Mouse (Mus musculus) CH12.LX (cell line): ENCODE measurements at regions not wholly inside any gene's neighbourhood (a gene's known extent, or its start where the extent isn't known, plus 50 kb on each side); places are given as distances from the start of the nearest gene placed in this dataset.

ENCODE experiments used
- DNase-seq: peaks from one replicate; pipeline ENCODE4 v3.0.0-alpha.2; 2013; ENCODE audit errors: extremely low read depth
- H3K27ac ChIP-seq: 2 replicates; pipeline ENCODE4 v1.5.1; 2012; ENCODE audit warnings: low read depth, mild to moderate bottlenecking, control low read depth, moderate library complexity; ENCODE audit not compliant: insufficient read depth
- H3K27me3 ChIP-seq: replicated peaks from 2 replicates; pipeline ENCODE3; 2012; ENCODE audit warnings: inconsistent platforms
- H3K36me3 ChIP-seq, 2 experiments: replicated peaks in 1 of 2; 2 replicates each; pipeline versions ENCODE3 to v1.6.1; 2012; ENCODE audit warnings: inconsistent platforms in 1 of 2, low read length in 1 of 2, mild to moderate bottlenecking in 1 of 2, mixed read lengths in 1 of 2, moderate library complexity in 1 of 2; ENCODE audit not compliant: control insufficient read depth in 1 of 2, insufficient read depth in 1 of 2
- H3K4me1 ChIP-seq, 2 experiments: 2 replicates each; pipeline ENCODE4 v1.6.1; 2012; ENCODE audit warnings: inconsistent platforms in 1 of 2, moderate library complexity in 1 of 2; ENCODE audit not compliant: insufficient read depth in 2 of 2, control insufficient read depth in 1 of 2
- H3K4me2 ChIP-seq: 2 replicates; pipeline ENCODE4 v1.6.1; 2012; ENCODE audit warnings: low read depth, mild to moderate bottlenecking, control low read depth; ENCODE audit not compliant: poor library complexity, insufficient read depth, severe bottlenecking
- H3K4me3 ChIP-seq, 3 experiments: fragments of 150-350 bp in 1 of 3; sonication (generic) in 1 of 3; replicated peaks in 1 of 3; 2 replicates each; pipeline versions ENCODE3 to v1.5.1; 2011 to 2012; ENCODE audit warnings: low read depth in 2 of 3, low read length in 2 of 3, mild to moderate bottlenecking in 2 of 3, moderate library complexity in 2 of 3, control low read depth in 1 of 3, improper control_type of control experiment in 1 of 3, inconsistent platforms in 1 of 3, mixed read lengths in 1 of 3; ENCODE audit not compliant: poor library complexity in 1 of 3
- H3K79me2 ChIP-seq: replicated peaks from 2 replicates; pipeline ENCODE4 v1.6.1; 2012; ENCODE audit warnings: mild to moderate bottlenecking, moderate library complexity; ENCODE audit not compliant: control insufficient read depth, poor library complexity, insufficient read depth, severe bottlenecking; ENCODE audit errors: extremely low read depth
- H3K9ac ChIP-seq: 2 replicates; pipeline ENCODE4 v1.6.1; 2012; ENCODE audit warnings: low read depth, mild to moderate bottlenecking, control low read depth, moderate library complexity; ENCODE audit not compliant: insufficient read depth
- H3K9me3 ChIP-seq: replicated peaks from 2 replicates; pipeline ENCODE3; 2012; ENCODE audit warnings: low read length, inconsistent platforms, mixed read lengths
- BHLHE40 ChIP-seq: IDR thresholded peaks from 2 replicates; pipeline ENCODE4 v1.6.1; 2011; ENCODE audit warnings: mild to moderate bottlenecking, low read depth, low read length, improper control_type of control experiment
- CHD1 ChIP-seq: IDR thresholded peaks from 2 replicates; pipeline ENCODE4 v1.6.1; 2012; ENCODE audit warnings: low read depth, low read length, improper control_type of control experiment, inconsistent platforms
- CHD2 ChIP-seq: IDR thresholded peaks from 2 replicates; pipeline ENCODE4 v1.6.1; 2011; ENCODE audit warnings: low read length, improper control_type of control experiment
- CTCF ChIP-seq, 2 experiments: IDR thresholded peaks in 1 of 2; conservative IDR thresholded peaks in 1 of 2; 2 replicates each; pipeline ENCODE4 v1.5.1; 2011 to 2012; ENCODE audit warnings: low read depth in 2 of 2, low read length in 2 of 2, improper control_type of control experiment in 1 of 2, inconsistent platforms in 1 of 2, mild to moderate bottlenecking in 1 of 2, moderate library complexity in 1 of 2
- ELF1 ChIP-seq: IDR thresholded peaks from 2 replicates; pipeline ENCODE4 v1.6.1; 2014; ENCODE audit warnings: low read depth, mild to moderate bottlenecking, inconsistent platforms, low read length, improper control_type of control experiment
- ETS1 ChIP-seq: conservative IDR thresholded peaks from 2 replicates; pipeline ENCODE4 v1.6.1; 2012; ENCODE audit warnings: low read depth, mild to moderate bottlenecking, inconsistent platforms, low read length, improper control_type of control experiment, moderate library complexity
- HCFC1 ChIP-seq: IDR thresholded peaks from 2 replicates; pipeline ENCODE4 v1.6.1; 2012; ENCODE audit warnings: low read depth, mild to moderate bottlenecking, inconsistent platforms, low read length, improper control_type of control experiment
- JUN ChIP-seq: IDR thresholded peaks from 2 replicates; pipeline ENCODE4 v1.6.1; 2011; ENCODE audit warnings: low read depth, mild to moderate bottlenecking, low read length, improper control_type of control experiment, moderate library complexity; ENCODE audit not compliant: insufficient read depth
- MAFK ChIP-seq: IDR thresholded peaks from 2 replicates; pipeline ENCODE4 v1.6.1; 2011; ENCODE audit warnings: low read length, improper control_type of control experiment; ENCODE audit not compliant: insufficient replicate concordance
- MAX ChIP-seq: IDR thresholded peaks from 2 replicates; pipeline ENCODE4 v1.6.1; 2011; ENCODE audit warnings: low read length, improper control_type of control experiment
- MAZ ChIP-seq: IDR thresholded peaks from 2 replicates; pipeline ENCODE4 v1.6.1; 2012; ENCODE audit warnings: low read depth, mild to moderate bottlenecking, inconsistent platforms, low read length, improper control_type of control experiment, moderate library complexity
- MXI1 ChIP-seq: IDR thresholded peaks from 2 replicates; pipeline ENCODE4 v1.6.1; 2011; ENCODE audit warnings: mild to moderate bottlenecking, low read depth, low read length, improper control_type of control experiment
- NELFE ChIP-seq: IDR thresholded peaks from 2 replicates; pipeline ENCODE4 v1.6.1; 2011; ENCODE audit warnings: low read depth, low read length, improper control_type of control experiment
- PAX5 ChIP-seq: IDR thresholded peaks from 2 replicates; pipeline ENCODE4 v1.6.1; 2012; ENCODE audit warnings: low read length, inconsistent platforms, mixed read lengths
- POLR2A ChIP-seq: IDR thresholded peaks from 2 replicates; pipeline ENCODE4 v1.6.1; 2011; ENCODE audit warnings: low read depth, mild to moderate bottlenecking, improper control_type of control experiment, low read length
- RAD21 ChIP-seq: IDR thresholded peaks from 2 replicates; pipeline ENCODE4 v1.6.1; 2011; ENCODE audit warnings: low read depth, mild to moderate bottlenecking, low read length, improper control_type of control experiment, moderate library complexity
- SMC3 ChIP-seq: IDR thresholded peaks from 2 replicates; pipeline ENCODE4 v1.6.1; 2011; ENCODE audit warnings: low read depth, low read length, improper control_type of control experiment
- TBP ChIP-seq: conservative IDR thresholded peaks from 2 replicates; pipeline ENCODE4 v1.6.1; 2011; ENCODE audit warnings: low read depth, low read length, improper control_type of control experiment
- TCF12 ChIP-seq: IDR thresholded peaks from 2 replicates; pipeline ENCODE4 v1.6.1; 2014; ENCODE audit warnings: low read depth, mild to moderate bottlenecking, inconsistent platforms, low read length, improper control_type of control experiment
- UBTF ChIP-seq: IDR thresholded peaks from 2 replicates; pipeline ENCODE4 v1.6.1; 2012; ENCODE audit warnings: low read depth, mild to moderate bottlenecking, inconsistent platforms, low read length, improper control_type of control experiment, moderate library complexity
- USF2 ChIP-seq: conservative IDR thresholded peaks from 2 replicates; pipeline ENCODE4 v1.6.1; 2011; ENCODE audit warnings: low read depth, low read length, improper control_type of control experiment
- ZKSCAN1 ChIP-seq: IDR thresholded peaks from 2 replicates; pipeline ENCODE4 v1.6.1; 2012; ENCODE audit warnings: low read depth, inconsistent platforms, low read length, improper control_type of control experiment, borderline replicate concordance
- ZNF384 ChIP-seq: IDR thresholded peaks from 2 replicates; pipeline ENCODE4 v1.6.1; 2012; ENCODE audit warnings: low read depth, low read length, improper control_type of control experiment, inconsistent platforms
- dilution Hi-C: fragments of 300-500 bp; cut with MboI; formaldehyde crosslinking; loops from 2 replicates; pipeline ENCODE4 v1.14.3; 2020; ENCODE audit warnings: low sequenced_read_pairs; ENCODE audit not compliant: extremely low pct_unique_long_range_greater_than_20kb, extremely low pct_ligation_motif_present
- in situ Hi-C: fragments of 300-500 bp; cut with MboI; formaldehyde crosslinking; loops from 3 replicates; pipeline ENCODE4 v1.14.3; 2019; ENCODE audit warnings: low sequenced_read_pairs, low pct_ligation_motif_present, low pct_unique_long_range_greater_than_20kb, mixed read lengths

DNA sequence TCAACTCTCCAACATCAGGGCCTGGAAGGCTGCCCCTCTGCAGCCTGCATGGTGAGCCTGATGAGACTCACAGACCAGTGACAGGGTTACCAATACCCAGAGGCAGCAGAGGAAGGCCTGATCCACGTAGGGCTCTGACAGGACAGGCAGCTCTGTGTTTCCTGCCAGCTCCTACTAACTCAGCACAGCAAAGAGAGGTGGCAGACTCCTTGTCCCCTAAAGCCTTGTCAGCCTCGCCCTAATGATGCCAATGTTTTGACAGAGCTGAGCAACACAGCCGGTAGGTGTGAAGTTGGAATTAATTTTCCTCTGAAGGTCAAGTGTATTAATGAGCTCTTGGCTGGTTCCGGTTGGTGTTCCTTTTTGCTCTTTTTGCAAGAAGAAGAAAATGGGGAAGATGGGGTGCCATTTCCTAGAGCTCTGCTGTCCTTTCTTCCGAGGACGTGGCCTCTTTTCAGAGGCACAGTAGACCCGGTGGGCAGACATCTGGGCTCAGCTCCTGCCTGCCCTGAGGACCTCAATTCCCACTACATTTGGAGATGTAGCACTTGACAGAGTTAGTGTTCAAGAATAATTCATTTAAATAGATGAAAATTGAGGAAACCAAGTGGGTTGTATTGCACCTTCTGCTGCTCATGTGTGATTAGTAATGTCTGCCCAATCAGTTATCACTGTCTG, 395.5 kb upstream of the Tbx3 start:
- dilution Hi-C loops (no loop called here), in situ Hi-C loops (no loop called here)

DNA sequence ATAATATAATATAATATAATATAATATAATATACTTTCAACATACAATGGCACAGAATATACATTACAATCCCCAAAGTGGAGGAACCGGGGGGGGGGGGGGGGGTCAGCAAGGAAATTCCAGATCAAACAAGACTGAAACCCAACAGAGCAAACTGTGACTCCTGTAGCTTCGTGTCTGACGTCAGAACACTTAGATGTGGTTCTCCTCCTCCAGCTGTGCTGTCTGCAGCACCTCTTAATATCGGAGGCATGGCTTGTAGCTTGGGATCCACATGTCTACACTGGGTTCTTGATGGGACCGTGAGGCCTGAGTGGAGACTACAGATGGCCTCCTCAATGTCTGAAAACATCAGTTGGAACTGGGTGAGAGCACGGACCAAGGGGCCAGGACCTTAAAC, 390.3 kb upstream of the Tbx3 start:
- no peaks in the 10 kb centered on the region for H3K79me2 ChIP-seq
- no peaks in the 10 kb centered on the region for H3K27me3 ChIP-seq
- H3K27ac ChIP-seq = no peak overlapping the region
- H3K4me1 ChIP-seq = no peaks in the 10 kb centered on the region
- H3K9ac ChIP-seq = no peak overlapping the region
- H3K4me2 ChIP-seq = no peak overlapping the region
- H3K4me3 ChIP-seq = no peak overlapping the region
- no peak for DNase-seq
- dilution Hi-C loops (no loop called here), in situ Hi-C loops (no loop called here)
- peaks cover 77% of the 10 kb centered on the region for H3K9me3 ChIP-seq
- no peaks in the 10 kb centered on the region for H3K36me3 ChIP-seq
- TF ChIP-seq TBP (no peak), POLR2A (no peak), ETS1 (no peak), UBTF (no peak), CTCF (conservative IDR thresholded peaks at IDR 0.05 in 1 of 2, IDR thresholded peaks at IDR 0.05 in 1 of 2; ENCODE audit: low read depth in 2 of 2, low read length in 2 of 2) (no peak), USF2 (no peak), TCF12 (no peak), MAX (no peak), SMC3 (no peak), RAD21 (no peak), PAX5 (no peak), JUN (no peak), BHLHE40 (no peak), ZNF384 (no peak), CHD2 (no peak), ELF1 (no peak)

More for the DNA sequence above, 395.5 kb upstream of the Tbx3 start:
- Histone ChIP-seq H3K36me3 (no peaks in the 10 kb centered on the region), H3K27me3 (no peaks in the 10 kb centered on the region), H3K4me2 (no peak overlapping the region), H3K9me3 (peaks cover 88% of the 10 kb centered on the region), H3K27ac (no peak overlapping the region), H3K9ac (no peak overlapping the region), H3K79me2 (no peaks in the 10 kb centered on the region), H3K4me1 (no peaks in the 10 kb centered on the region), H3K4me3 (no peak overlapping the region)
- TF ChIP-seq HCFC1 (no peak), POLR2A (no peak), CTCF (conservative IDR thresholded peaks at IDR 0.05 in 1 of 2, IDR thresholded peaks at IDR 0.05 in 1 of 2; ENCODE audit: low read depth in 2 of 2, low read length in 2 of 2) (no peak), SMC3 (no peak), BHLHE40 (no peak), ZKSCAN1 (no peak), CHD1 (no peak), MAZ (no peak), RAD21 (no peak), NELFE (no peak), MXI1 (no peak), ETS1 (no peak), ZNF384 (no peak), MAFK (no peak)
- no peak for DNase-seq
